Mouse (Mus musculus) thymus, adult 18-20 months (tissue): ENCODE data around the gene Pde6g.

Source experiments
- DNase-seq, 2 experiments: peaks; one replicate each; pipeline ENCODE4 v3.0.0; 2022; ENCODE audit warnings: mixed read lengths in 2 of 2

The Pde6g gene

DNA sequence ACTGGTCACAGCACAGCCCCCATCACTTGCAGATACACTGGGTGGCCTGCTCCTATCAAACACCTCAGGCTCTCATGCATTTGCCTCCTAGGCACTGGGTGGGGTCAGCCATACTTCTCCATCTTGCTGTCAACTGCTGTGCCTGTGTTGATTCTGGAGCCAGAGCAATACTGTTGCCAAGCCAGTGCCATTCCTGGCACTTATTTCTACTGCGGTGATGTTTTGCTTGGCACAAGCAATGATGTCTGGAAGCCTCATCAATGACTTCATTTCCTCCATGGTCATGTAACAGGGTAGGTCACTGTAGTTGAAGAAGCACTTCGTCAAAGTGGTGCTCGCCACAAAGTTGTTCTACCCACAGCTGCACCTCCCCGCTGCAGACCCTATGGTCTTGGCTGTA is 12.2 kb upstream of the Pde6g start:
- no peak for DNase-seq

DNA sequence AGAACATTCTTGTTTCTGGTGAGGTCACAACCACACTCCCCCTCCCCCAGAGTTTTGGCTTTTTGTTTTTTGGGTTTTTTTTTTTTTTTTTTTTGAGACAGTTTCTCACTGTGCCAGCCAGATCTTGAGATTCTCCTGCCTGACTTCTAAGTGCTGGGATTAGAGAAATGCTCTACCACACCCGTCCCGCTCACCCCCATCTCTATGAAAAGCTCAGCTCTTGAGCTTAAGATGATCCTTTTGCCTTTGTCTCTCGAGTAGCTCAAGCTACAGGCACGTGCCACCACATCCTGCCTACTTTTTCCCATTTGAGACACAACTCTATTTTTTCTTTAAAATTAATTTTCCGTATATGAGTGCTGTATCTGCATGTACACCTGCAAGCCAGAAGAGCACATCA is 11.1 kb upstream of the Pde6g start:
- DNase-seq: no peak

DNA sequence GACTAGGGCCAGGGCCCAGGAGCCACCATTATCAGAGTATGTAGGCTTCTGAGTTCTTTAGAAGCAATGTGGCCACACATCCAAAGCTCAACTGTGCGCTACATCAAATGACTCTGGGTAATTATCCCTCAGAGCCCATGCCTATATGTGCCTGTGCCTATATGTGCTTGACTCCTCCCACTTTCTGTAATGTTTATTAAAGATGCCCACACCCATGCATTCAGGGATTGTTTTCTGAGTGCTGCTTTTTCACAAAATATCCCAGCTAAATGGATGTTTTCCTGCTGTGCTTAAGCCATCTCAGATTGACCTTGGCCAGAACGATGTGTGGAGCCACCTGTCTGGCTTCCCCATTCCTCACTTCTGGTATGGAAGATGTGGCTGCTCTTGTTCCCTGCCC is 10.2 kb upstream of the Pde6g start:
- DNase-seq: no peak

DNA sequence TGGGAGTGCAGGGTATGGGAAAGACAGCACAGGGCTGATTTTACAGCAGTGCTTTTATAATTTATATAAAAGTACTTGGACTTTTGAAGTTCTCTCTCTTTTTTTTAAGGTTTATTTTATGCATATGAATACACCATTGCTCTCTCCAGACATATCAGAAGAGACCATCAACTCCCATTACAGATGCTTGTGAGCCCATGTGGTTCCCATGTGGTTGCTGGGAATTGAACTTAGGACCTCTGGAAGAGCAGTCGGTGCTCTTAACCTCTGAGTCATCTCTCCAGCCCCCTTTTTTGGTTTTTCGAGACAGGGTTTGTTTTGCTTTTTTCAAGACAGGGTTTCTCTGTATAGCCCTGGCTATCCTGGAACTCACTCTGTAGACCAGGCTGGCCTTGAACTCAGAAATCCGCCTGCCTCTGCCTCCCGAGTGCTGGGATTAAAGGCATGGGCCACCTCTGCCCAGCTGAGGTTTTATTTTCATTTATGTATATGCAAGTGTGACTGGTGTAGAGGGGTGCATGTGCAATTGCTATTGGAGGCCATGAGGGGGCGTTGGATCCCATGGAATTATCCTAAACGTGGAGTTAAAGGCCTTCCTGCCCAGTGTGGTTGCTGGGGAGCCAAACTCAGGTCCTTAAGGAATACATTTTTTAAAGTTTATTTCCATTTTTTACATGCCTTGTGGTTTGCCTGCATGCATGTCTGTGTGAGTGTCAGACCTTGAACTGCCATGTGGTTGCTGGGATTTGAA is 5.7 kb upstream of the Pde6g start:
- no peak for DNase-seq

DNA sequence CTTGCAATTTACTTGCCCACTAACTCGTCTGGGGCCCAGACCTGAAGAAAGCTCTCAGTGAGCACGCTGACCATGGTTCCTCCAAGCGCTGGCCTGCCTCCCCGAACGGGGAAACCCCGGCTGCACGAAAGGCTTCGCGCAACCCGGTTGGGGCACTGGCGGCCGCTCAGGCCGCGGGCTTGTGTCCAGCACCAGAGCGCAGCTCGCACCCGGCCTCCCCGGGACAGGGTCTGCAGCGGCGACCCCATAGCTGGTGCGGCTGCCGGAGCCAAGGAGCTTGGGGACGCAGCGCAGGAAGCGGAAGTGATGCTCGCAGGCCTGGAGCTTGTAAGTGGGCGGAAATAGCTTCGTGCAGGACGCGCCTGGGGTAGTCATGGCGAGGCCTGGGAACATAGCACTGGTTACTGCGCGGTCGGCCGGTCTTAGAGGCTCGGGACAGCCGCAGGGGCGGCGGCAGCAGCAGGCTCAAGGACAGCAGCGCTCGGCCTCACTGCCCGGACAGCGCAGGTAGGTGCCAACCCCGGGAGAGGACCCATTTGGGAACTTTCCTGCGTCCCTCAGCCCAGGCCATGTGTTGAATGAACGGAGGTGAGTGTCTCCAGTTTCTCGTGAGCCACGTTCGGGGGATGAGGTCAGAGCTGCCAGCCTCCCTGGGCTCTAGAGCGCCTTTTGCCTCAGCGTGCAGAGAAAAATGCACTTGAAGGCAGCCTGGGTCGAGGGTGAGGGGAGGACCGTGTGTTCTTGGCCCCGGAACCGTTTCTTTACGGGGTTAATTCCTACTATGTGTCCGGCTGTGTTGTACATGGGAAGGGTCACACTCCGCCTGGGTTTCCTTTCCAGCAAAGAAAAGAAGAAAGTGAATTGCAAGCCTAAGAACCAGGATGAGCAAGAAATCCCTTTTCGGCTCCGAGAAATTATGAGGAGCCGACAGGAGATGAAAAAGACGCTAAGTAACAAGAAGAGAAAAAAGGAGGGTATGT is 4.8 kb upstream of the Pde6g start, which contains the start of the genes Oxld1 and Ccdc137:
Oxld1 (minus strand) TSS at position 297 of the 980 bp plus-strand sequence.
Ccdc137 (plus strand) TSS at position 344 of the 980 bp plus-strand sequence.
- peak; percentile 57 to 66 for DNase-seq

DNA sequence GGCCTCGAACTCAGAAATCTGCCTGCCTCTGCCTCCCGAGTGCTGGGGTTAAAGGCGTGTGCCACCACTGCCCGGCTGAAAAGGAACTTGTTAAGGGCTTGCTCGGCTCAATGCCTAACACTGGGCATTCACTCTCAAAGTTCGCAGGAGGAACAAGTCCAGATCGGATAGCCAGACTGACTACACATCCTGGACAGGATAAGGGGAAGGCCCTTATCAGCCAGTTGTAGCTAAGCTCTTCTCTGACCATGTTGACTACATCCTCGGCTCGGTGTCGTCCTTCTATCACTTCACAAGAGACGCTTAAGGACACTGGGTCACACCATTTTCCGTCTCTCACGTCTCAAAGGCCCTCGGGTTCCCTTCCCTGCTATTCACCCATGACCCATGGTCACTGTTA is 4.1 kb upstream of the Pde6g start:
- no peak for DNase-seq

DNA sequence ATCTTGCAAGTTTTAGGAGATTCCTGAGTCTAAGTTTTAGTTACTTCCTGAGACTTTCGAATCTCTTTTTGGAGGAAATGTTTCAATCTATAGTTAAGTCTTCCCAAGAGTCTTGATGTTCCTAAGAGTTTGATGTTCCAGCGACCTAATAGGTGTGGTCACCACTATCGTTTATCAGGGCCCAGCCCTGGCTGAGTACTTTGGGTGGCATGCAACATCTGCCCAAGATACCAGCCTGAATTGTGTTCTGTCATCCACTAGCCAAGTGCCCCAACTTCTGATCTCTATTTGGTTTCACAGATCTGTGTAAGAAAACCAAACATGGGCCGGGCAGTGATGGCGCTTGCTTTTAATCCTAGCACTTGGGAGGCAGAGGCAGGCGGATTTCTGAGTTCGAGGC is 2.1 kb upstream of the Pde6g start:
- no peak for DNase-seq

DNA sequence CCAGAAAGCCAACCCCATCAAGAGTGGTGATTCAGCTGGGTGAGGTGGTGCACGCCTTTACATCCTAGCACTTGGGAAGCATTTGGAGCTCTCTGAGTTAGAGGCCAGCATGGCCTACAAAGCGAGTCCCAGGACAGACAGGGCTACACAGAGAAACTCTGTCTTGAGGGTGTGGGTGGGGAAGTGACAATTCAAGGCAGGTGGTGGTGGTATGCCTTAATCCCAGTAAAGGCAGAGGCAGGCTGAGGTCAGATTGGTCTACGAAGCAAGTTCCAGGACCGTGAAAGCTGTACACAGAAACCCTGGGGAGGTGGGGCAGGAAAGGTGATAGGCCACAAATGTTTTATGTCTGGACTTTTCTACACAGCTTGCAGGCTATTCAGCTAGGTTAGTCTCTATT is 1.7 kb upstream of the Pde6g start:
- no peak for DNase-seq

DNA sequence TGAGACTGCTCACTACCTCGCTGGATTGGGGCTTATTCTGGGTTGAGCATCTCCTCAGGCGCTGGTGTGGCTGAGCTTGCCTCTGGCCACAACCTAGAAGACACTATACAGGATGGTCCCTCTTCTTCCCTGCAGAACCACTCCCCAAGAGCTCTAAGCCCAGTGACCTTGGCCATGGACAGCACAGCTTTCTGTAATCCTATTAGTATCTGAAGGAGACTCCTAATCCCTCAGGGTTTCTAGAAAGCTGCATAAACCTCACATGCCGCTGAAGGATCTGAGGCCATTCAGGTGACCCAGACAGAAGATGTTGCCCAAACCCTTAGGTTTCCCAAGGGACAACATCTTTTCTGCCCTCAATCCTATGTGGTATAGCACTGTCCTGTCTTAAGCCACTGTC is 1.1 kb downstream of the Pde6g start:
- no peak for DNase-seq

DNA sequence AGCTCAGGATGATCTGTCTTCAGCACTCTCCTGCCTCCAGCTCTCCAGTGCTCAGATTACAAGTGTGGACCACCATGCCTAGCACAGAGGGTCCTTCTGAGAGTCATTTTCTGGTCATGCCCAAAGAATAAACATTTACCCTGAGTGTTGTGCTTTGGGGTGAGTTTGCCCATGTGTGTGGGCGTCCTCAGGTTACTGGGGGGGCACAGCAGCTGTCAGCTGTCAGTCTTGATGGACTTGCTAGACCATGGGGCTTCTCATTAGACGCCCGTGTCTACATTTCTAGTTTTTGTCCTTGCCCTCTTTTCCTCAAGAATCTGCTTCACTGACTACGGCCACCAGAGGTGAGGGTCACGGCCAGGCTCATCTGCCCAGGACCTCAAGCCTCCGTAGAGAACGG is 6.1 kb downstream of the Pde6g start:
- DNase-seq: no peak

DNA sequence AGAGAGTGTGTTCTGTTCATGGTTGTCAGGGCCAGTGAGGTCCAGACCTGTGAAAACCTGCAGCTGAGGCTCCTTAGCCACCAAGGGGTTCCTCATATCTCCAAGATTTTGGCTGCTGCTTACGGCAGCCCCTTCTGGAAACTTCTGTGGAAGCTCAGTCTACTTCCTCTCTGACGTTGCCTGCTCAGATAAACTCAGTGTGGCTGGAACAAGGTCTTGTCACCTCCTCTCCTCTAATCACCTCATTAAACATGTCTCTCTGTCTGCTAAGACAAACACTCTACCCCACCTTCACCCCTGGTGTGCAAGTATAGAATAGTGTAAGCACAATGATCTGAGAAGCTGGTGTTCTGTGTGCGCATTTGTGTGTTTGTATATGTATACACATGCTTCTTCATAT is 7.8 kb downstream of the Pde6g start:
- no peak for DNase-seq

DNA sequence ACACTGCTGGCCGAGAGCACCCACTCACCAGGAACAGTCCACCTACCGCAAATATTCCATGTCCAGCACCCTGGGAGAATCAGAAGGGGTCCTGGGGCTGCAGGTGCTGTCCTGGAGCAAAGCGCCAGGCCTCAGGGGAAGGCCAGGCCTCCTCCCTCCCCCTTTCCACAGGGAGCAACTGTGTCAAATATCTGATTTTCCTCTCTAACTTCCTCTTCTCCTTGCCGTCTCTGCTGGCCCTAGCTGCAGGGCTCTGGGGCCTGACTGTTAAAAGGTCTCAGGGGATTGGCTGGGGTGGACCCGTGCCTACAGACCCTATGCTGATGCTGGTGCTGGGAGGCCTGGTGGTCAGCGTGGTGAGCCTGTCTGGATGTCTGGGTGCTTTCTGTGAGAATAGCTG is 9.2 kb downstream of the Pde6g start:
- no peak for DNase-seq

DNA sequence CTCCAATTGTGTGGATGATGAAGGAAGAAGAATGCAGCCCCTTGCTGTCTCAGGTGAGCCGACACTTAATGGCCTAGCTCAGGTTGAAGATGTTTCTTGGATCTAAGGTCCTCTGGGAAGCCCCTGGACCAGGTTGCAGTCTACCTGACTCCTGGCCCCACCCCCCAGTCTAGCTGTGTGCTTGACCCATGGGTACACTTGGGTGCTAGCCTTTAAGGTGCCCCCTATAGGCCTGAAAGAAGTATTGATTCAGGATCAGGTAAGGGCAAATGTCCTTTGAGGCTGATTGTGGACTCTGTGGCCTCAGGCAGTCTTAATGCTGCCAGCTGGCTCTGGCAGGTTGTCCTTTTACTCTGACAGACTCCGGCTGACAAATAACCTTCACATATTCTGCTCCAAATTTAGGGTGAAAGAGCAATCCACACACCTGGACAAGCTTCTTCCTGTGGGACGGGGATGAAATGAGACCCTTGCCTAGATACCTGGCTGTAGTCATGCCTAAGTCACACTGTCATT is 10.5 kb downstream of the Pde6g start:
- no peak for DNase-seq

DNA sequence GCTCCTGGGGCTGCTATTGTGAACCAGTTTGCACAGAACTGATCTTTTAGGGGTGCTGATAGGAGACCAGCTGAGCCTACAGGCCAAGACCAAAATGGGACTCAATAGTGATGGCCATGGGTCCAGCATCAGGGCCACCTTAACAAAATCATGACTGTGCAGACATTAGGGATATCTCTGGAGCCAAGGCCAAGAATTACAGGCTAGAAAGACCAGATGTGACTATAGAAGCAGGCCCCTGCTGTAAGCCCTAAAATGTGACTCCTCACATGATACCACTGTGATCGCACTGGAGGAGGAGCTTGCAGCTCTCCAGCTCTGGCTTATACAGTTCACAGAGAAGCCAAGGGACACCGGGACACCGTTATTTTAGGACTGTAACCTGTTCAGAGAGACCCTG is 11.0 kb downstream of the Pde6g start, which contains the start of gene Tspan10:
Tspan10 (plus strand) TSS at position 301 of the 400 bp plus-strand sequence.
- DNase-seq: no peak

DNA sequence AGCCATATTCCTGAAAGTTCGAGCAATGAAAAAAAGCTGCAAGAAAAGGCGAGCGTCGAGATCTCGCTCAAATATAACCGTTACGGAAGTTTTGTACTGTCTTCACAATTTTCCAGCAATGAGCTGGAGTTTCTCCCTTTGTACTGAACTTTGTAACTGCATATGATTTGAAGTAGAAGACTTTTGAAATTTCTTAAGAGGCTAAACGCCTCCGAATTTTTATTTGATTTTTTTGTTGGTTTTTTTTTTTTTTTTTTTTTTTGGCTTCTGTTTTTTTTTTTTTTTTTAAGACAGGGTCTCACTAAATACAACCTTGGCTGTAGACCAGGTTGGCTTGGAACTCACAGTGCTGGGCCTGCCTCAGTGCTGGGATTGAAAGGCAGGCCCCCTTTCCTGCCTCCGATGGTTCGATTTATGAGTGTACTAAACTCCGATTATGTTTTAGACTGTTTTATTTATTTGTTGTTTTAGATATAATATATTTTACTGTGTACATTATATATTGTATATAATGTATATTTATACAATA is 15.4 kb downstream of the Pde6g start:
- DNase-seq: no peak

DNA sequence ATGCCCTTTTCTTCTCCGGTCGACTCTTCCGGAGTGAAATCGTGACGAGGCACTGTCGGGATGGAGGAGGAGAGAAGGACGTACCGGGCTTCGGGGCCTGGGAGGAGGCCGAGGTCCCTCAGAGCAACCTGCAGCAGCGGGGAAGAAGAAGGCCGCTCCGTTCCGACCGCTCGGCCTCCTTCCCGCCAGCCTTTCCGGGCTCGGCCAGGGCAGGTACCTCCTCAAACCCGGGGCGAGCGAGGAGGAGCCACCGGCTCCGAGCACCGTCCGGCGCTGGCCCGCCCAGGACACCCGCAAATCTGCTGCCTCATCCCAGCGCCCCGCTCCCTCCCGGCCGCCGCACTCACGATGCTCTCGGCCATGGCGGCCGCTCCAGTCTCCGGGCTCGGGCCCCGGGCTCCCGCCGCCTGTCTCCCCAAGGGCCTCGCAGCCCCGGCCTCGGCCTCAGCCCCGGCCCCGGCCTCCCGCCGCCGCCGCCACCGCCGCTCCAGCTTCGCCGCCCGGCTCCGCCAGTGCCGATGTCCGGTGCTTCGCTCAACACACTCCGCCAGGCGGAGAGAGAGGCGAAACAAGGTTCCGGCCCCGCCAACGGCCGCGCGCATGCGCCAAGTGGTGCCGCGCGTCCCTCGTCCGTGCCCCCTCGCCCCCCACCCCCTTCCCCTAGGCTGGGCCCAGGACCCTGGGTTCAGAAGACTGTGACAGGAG is 16.0 kb downstream of the Pde6g start, which contains the start of gene Nploc4:
Nploc4 (minus strand) TSS at position 557 of the 705 bp plus-strand sequence.
- peak; percentile 78 to 80 for DNase-seq

DNA sequence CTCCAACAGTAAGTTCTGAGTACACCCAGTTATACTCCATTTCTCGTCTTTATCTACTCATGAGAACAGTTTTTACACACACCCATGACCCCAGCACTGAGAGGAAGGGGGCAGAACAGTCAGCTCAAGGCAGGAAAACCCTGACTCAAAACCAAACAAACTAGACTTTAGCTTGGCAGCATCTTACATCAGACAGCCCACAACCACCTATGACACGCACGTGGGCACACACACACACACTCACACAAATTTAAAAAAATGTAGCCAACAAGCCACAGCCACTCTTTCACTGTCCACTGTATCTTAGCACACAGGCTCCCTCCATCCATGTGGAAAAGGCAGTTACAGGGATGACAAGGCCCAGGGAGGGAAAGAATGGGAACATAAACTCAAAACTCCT is 26.6 kb downstream of the Pde6g start:
- DNase-seq: no peak

DNA sequence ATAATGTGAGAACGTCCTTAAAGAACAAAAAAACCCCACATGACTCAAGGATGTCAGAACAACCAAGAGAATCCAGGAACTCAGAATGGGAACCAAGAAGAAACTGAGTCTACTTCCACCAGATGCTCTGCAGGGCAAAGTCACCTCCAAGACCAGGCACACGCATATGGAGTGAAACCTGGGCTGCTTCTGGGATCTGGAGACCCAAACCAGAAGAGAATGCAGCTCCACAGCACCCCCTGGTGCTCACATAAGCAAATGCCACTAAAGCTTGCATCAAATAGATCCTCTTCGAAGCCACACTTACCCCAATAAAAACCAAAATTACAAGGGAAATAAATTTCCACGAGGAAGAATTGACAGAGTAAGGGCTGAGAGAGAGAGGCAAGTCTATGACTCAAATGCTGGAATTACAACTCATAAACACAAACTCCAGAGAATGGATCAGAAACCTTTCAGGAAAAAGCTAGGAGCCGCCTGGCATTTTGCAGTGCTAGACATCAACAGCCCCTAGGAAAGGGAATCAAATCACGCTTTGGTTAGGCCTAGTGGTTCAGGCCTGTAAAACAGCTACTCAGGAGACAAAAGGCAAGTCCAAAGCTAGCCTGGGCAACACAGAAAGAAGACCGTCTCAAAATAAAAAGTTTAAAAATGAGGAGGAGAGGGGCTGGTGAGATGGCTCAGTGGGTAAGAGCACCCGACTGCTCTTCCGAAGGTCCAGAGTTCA is 29.6 kb downstream of the Pde6g start:
- peak in 1 of 2 experiments; percentile 10 for DNase-seq

DNA sequence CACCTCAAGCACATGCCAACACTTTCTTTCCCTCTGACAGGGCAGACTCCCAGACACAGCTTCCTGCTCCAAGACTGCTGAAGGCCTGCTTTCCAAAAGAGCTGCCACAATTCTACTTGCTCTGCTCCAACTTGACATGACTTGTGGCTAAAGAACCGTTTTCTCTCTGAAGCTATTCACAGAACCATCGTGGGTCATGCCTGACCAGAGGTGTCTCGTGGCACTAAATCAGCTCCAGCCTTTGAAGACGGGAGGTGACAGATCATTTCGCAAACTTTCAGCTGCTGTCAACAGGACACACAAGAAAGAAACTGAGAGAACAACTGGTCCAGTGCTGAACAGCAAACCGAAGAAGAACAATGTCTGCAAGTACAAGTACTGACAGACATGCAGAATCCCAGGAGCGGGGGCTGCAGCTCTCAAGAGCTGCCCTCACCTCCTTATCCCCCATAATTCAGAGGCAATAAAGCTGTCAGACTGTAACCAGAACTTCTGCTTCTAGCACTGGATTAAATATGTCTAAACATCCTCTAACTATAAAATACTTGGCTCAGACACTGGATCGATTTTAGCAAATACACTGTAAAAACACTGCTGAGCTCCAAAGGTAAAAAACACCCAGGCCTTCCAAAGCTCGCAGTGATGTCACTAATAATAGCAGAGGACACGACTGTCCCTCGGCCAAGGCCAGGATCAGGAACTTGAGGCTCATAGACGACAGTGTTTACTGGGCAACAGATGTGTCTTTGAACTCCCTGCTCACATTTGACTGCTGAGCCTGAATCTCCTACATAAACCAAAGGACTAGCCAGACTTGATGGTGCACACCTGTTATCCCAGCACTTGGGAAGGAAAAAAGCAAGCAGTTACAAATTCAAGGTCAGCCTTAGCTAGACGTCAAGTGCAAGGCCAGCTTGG is 30.4 kb downstream of the Pde6g start:
- DNase-seq: no peak

DNA sequence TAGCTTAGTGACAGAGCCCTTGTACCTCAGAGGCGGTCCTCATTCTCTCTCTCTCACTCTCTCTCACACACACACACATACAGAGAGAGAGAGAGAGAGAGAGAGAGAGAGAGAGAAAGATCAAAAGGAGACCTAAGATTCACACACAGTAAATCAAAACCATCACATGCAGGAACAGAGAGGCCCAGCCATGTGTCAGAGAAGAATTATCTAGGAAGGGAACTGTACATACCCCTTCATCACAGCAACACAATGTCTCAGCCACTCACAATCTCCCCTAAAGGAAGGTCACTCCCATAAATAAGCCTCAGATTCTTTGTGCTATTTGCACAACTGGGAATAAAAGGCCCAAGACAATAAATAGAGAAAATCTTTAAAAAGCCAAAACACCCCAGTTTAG is 34.7 kb downstream of the Pde6g start:
- DNase-seq: no peak

DNA sequence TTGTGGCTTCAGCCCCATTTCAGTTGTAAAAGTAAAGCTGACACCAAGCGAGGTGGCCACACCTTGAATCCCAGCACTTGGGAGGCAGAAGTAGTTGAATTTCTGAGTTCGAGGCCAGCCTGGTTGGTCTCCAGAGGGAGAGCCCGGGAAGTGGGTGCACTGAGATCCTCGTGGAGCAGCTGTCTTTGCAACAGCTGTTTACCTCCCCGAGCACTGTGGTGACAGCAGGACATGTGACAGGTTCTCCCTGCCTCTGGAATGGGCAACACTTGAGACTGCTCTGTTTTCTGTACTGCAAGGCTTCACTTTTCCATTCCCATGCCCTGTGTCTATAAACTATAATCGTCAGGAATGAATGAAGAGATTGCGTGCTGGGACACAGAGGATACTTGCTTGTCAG is 35.4 kb downstream of the Pde6g start:
- DNase-seq: no peak
